Mouse (Mus musculus) liver, embryonic 14.5 days (tissue): ENCODE data around the gene Bcas3.

ENCODE experiments used
- CTCF ChIP-seq: IDR thresholded peaks from 2 replicates; pipeline ENCODE4 v1.5.1; 2016; ENCODE audit warnings: antibody characterized with exemption, low read depth, control low read depth
- EP300 ChIP-seq: IDR thresholded peaks from 2 replicates; pipeline ENCODE4 v1.6.1; 2016; ENCODE audit warnings: antibody characterized with exemption, low read depth

GRCm38 (mm10) chr11:85763655-85764054, 410.7 kb downstream of the Bcas3 start:
- TF ChIP-seq CTCF (no peak), EP300 (no peak)
